Mouse (Mus musculus) liver, postnatal 0 days (tissue): ENCODE results near the gene 4930519G04Rik.
A peak's percentile ranks its signal among the peaks of the same experiment; 100 is the strongest.

Experiments
- CTCF ChIP-seq: sonication (generic); IDR thresholded peaks from 2 replicates; pipeline ENCODE4 v1.5.1; 2016; ENCODE audit warnings: antibody characterized with exemption, low read depth
- EP300 ChIP-seq: IDR thresholded peaks from 2 replicates; pipeline ENCODE4 v1.6.1; 2016; ENCODE audit warnings: antibody characterized with exemption, low read depth, mild to moderate bottlenecking

GRCm38 (mm10) chr5:114807468-114807867, 46.0 kb upstream of the 4930519G04Rik start:
- TF ChIP-seq CTCF (no peak), EP300 (peak; percentile 55)
